Mouse (Mus musculus) hematopoietic multipotent progenitor cell, adult 10-12 weeks (in vitro differentiated cells): ENCODE measurements around the gene Gm3187. TPM values are rescaled to one million over a fixed set of nuclear protein-coding genes. Genes with fewer than 3 reads are reported as not detected.

ENCODE experiments used
- polyA plus RNA-seq: library from polyadenylated mRNA; stranded (reverse); fragments of >175 nt; gene quantifications from 2 replicates; pipeline ENCODE4 v1.2.3, GENCODE M21; 2012; ENCODE audit warnings: low replicate concordance

The Gm3187 gene
- 0.20 TPM in 1 of 2 replicates, not detected in the other for polyA plus RNA-seq

GRCm38 (mm10) chr14:5483907-5484306 is at the start of gene Gm3187:
Gene Gm3187 (plus strand): TSS chr14:5484207.

GRCm38 (mm10) chr14:5455367-5455766 is 28.6 kb upstream of the Gm3187 start, which contains the start of gene Gm3194:
Gene Gm3194 (minus strand): TSS chr14:5455467.

GRCm38 (mm10) chr14:5477730-5478129 is 6.3 kb upstream of the Gm3187 start, which contains the start of gene Gm8246:
Gene Gm8246 (minus strand): TSS chr14:5477830.

DNA sequence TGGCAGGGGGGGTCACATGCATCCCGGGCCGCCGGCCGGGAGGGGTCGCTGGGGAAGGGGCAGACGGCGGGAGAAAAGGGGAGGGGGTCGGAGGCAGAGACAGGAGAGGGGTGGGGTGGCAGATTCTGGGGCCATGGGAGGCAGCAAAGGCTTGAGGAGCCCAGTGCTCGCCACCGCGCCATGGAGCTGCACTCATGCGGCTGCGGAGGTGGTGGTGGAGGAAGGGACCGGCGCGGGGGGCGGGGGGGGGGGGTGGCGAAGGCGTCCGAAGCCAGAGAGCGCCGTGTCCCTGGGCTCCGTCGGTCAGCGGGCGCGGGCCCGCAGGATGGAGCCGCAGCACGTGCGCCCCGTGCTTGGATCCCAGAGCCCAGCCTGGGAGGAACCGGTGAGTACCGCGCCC is 17.4 kb downstream of the Gm3187 start, which contains the start of gene Gm3488:
Gene Gm3488, plus strand, starts transcription at position 301 of the 400 bp plus-strand sequence.

DNA sequence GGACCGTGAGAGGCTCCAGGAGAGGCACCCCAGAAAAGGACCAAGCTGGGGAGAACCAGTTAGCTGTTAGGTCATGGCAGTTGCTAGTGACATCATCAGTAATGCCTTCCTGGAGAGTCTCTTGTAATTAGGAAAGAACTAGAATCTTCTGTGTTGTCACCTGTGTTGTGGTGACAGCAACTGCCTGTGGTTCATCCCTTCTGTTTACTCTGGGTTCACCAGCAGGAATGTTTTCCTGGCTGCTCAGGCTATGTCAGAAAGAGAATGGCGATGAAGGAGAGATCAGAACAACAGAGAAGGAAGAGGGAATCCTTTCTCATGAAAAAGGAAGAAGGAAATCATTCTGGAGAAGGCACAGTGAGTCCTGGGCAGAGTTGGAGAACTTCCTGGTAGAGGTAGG is 54.2 kb downstream of the Gm3187 start, which contains the start of gene Gm3532:
Gene Gm3532, plus strand, starts transcription at position 301 of the 400 bp plus-strand sequence.

Other genes starting within 250 kb of the Gm3187 start
- gene Gm3526, start 223.6 kb upstream of the Gm3187 start, polyA plus RNA-seq: not detected in 2 replicates
- not detected in 2 replicates for gene Gm3542, start 149.3 kb upstream of the Gm3187 start, polyA plus RNA-seq
- gene Gm3500, start 95.2 kb upstream of the Gm3187 start, polyA plus RNA-seq: not detected in 2 replicates
- gene Gm3194, start 28.7 kb upstream of the Gm3187 start, polyA plus RNA-seq: 0.06 TPM in 1 of 2 replicates, not detected in the other
- gene Gm8246, start 6.4 kb upstream of the Gm3187 start, polyA plus RNA-seq: not detected in 2 replicates
- gene Gm3488, start 17.5 kb downstream of the Gm3187 start, polyA plus RNA-seq: not detected in 2 replicates
- gene Gm3532, start 54.3 kb downstream of the Gm3187 start, polyA plus RNA-seq: not detected in 2 replicates
- not detected in 2 replicates for gene Gm8265, start 148.8 kb downstream of the Gm3187 start, polyA plus RNA-seq
- gene Gm9603, start 203.2 kb downstream of the Gm3187 start, polyA plus RNA-seq: not detected in 2 replicates